8 mouse cellular contexts compared by ENCODE assay signal in the genomic region with DNA sequence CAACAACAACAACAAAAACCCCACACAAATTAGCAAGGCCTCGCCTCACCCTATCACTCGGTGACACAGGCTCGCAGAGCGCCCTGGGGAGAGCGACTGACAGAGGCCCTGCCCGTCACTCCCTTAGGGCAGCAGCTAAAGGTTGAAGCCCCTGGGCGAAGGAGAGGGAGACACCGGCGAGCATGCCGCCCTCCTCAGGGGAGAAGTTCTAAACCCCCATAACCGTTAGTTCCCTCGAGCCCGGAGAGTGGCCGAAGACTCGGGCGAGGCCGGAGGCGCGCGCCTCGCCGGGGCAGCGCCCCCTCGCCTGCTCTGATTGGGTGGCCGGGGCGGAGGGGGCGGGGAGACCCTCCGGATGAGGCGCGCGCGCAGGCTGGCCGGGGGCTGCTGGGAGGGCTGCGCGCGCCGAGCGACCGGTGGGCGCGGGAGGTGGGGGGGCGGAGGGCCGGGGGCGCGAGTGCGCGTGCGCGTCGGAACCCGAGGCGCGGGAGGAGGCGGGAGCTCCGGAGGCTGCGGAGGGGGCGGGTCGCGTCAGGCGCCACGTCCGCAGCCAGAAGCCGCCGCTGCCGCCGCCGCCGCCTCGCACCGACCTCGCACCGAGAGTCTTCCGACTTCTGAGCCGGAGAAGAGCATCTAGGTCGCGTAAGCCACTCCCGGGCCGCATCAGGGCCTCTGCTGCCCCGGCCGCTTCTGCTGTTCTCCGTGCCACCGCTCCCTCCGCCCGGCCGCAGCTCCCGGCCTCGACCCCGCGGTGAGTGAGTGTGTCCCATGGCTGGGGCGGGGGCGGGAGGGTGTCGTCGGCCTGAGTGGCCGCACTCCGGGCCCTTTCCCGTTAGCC. TPM values are rescaled to one million over a fixed set of nuclear protein-coding genes. Genes with fewer than 3 reads are reported as not detected.
DNase-seq lines count a peak whose midpoint lies in the region.

A gene (minus strand): TSS at position 249 of the 838 bp plus-strand sequence.
A gene (plus strand): TSS at position 381 of the 838 bp plus-strand sequence.

- H3K36me3 ChIP-seq in megakaryocyte, embryonic 14.5 days (replicated peaks; ENCODE audit: low read length) = no peaks in the 10 kb centered on the region

- H3K9me3 ChIP-seq in megakaryocyte, embryonic 14.5 days = no peaks in the 10 kb centered on the region

- H3K27me3 ChIP-seq in megakaryocyte, embryonic 14.5 days (replicated peaks) = no peaks in the 10 kb centered on the region

- peak within 1 kb of the TSS; percentile 93 for H3K4me3 ChIP-seq in megakaryocyte, embryonic 14.5 days (replicated peaks)

- DNase-seq in adrenal gland, adult (ENCODE audit: inconsistent age in 2 of 2, low spot score in 1 of 2) = peak; percentile 87 to 94
- peak; percentile 92 for DNase-seq in embryo, embryonic 10 days (ENCODE audit: low spot score)
- DNase-seq in gastrocnemius, postnatal 10 days = peak; percentile 91
- peak; percentile 92 for DNase-seq in induced T-regulatory cell, adult 2 months (ENCODE audit: low read depth)
- peak; percentile 31 to 60 for DNase-seq in left cerebral cortex, adult 9 months (ENCODE audit: low spot score in 2 of 2)
- DNase-seq in right cerebral cortex, adult 2 months (ENCODE audit: low spot score in 2 of 2) = peak; percentile 49 to 59
- peak; percentile 78 for DNase-seq in urinary bladder, postnatal 14 days (ENCODE audit: low spot score)

- peaks cover 21% of the 10 kb centered on the region for H3K4me1 ChIP-seq in megakaryocyte, embryonic 14.5 days

RNA-seq across cellular contexts. Expression of the first gene that starts in this region (rescaled TPM):
- under 1 TPM; 0.54 to 0.68 TPM for total RNA-seq in gastrocnemius, postnatal 10 days (2021)
- polyA plus RNA-seq in megakaryocyte, embryonic 14.5 days (2012; ENCODE audit: insufficient read depth, low replicate concordance) = not detected in 2 replicates

RNA-seq across cellular contexts. Expression of the second gene that starts in this region (rescaled TPM):
- total RNA-seq in gastrocnemius, postnatal 10 days (2021) = 10 to 100 TPM; 23.6 to 30.1 TPM
- polyA plus RNA-seq in megakaryocyte, embryonic 14.5 days (2012; ENCODE audit: insufficient read depth, low replicate concordance) = 9.4 and 9.7 TPM in 2 replicates

Comparison
In these comparisons a context has a peak if more than half of its experiments do, and no peak if none do; other contexts are left out.
1. Peak in every context shown above with its lines: DNase-seq and H3K4me3 ChIP-seq.